Comparison of ENCODE assay signal across 26 mouse cellular contexts in the genomic region with DNA sequence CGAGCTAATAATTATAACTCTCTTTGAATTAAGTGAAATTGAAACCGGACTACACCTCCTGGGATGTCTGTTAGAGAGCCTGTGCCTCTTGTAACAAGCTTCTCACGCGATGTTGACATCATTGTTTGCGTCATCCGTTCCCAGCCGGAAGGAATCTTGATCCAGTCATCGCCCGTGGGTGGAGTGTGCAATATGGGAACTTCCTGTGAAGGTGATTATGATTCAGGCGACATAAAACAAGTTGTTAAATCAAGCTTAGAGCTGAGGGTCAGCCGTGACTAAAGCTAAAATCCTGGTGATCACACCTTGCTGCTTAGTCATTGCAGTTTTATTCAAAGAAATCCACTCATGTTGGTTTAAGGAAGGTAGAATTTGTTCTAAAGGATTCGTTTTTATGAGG.
A peak's percentile ranks its signal among the peaks of the same experiment; 100 is the strongest.
DNase-seq lines count a peak whose midpoint lies in the region; ATAC-seq lines count a peak whose summit lies in the region.
"Had no signal": no experiment of that assay in that cellular context is flagged by ENCODE, and none has a peak within 500 bp of the region (broad histone marks: within the 10 kb centered on the region; RNA-seq: fewer than 3 reads in every experiment).

No protein-coding gene starts in this region.

- H3K4me1 ChIP-seq in liver, embryonic 12.5 days, result no peaks in the 10 kb centered on the region
- H3K4me1 ChIP-seq: embryonic facial prominence, embryonic 10.5 days; hindbrain, embryonic 12.5 days; hindbrain, embryonic 15.5 days had no signal

- WGBS in liver, embryonic 12.5 days (ENCODE audit: insufficient replicate concordance), result 75% methylated on average over 12 of the region's 12 CpGs

- H3K27ac ChIP-seq in liver, embryonic 12.5 days, result no peak overlapping the region
- H3K27ac ChIP-seq: embryonic facial prominence, embryonic 10.5 days; embryonic facial prominence, embryonic 13.5 days; forebrain, embryonic 10.5 days; gastrocnemius, adult 2 months; heart, adult 2 months; hindbrain, embryonic 12.5 days; hindbrain, embryonic 15.5 days had no signal

- ATAC-seq in liver, embryonic 12.5 days, result no peak
- ATAC-seq: forebrain, embryonic 14.5 days; forebrain, postnatal 0 days had no signal

- H3K9me3 ChIP-seq in liver, embryonic 12.5 days (replicated peaks), result no peaks in the 10 kb centered on the region
- H3K9me3 ChIP-seq: embryonic facial prominence, embryonic 10.5 days; embryonic facial prominence, embryonic 13.5 days; forebrain, embryonic 10.5 days; hindbrain, embryonic 12.5 days; hindbrain, embryonic 15.5 days had no signal

- H3K4me3 ChIP-seq in liver, embryonic 12.5 days, result no peak overlapping the region
- H3K4me3 ChIP-seq: embryonic facial prominence, embryonic 10.5 days; embryonic facial prominence, embryonic 13.5 days; erythroblast, embryonic 14.5 days; forebrain, embryonic 10.5 days; gastrocnemius, adult 2 months; heart, adult 2 months; hindbrain, embryonic 12.5 days; hindbrain, embryonic 15.5 days had no signal

- no peak overlapping the region for H3K9ac ChIP-seq in liver, embryonic 12.5 days
- H3K9ac ChIP-seq: embryonic facial prominence, embryonic 13.5 days; forebrain, postnatal 0 days; hindbrain, embryonic 12.5 days; hindbrain, embryonic 15.5 days had no signal

- no peak overlapping the region for H3K4me2 ChIP-seq in liver, embryonic 12.5 days
- H3K4me2 ChIP-seq: embryonic facial prominence, embryonic 13.5 days; heart, embryonic 11.5 days; hindbrain, embryonic 12.5 days; hindbrain, embryonic 15.5 days had no signal

- no peaks in the 10 kb centered on the region for H3K36me3 ChIP-seq in liver, embryonic 12.5 days
- H3K36me3 ChIP-seq: embryonic facial prominence, embryonic 10.5 days; embryonic facial prominence, embryonic 13.5 days; forebrain, embryonic 10.5 days; hindbrain, embryonic 12.5 days; hindbrain, embryonic 15.5 days had no signal

- no peaks in the 10 kb centered on the region for H3K27me3 ChIP-seq in liver, embryonic 12.5 days (replicated peaks)
- H3K27me3 ChIP-seq: embryonic facial prominence, embryonic 13.5 days; hindbrain, embryonic 12.5 days; hindbrain, embryonic 15.5 days had no signal

- DNase-seq in lung, postnatal 10 days, result peak; percentile 27
- no peak for DNase-seq in lung, adult 18-20 months
- DNase-seq in 3T3-L1 (ENCODE audit: low read depth, low spot score), result peak; percentile 31
- DNase-seq in NIH3T3 (ENCODE audit: low read depth), result peak; percentile 20
- DNase-seq in fat pad, adult 2 months (ENCODE audit: extremely low read depth, low read depth, low spot score), result peak; percentile 42
- no peak for DNase-seq in layer of hippocampus, adult 11-12 months (ENCODE audit: low spot score)
- DNase-seq: adrenal gland, adult 2 months; adrenal gland, postnatal 14 days; cerebellum, adult 11-12 months; cerebellum, adult 8-10 months; cerebellum, postnatal 10 days; cerebellum, postnatal 36 days; embryo, embryonic 11 days; forebrain, postnatal 0 days; gastrocnemius, adult 2 months; gastrocnemius, postnatal 14 days; heart, adult 2 months had no signal

Comparison
In these comparisons a context has a peak if more than half of its experiments do, and no peak if none do; other contexts are left out.
1. DNase-seq: peak in lung, postnatal 10 days (single experiment), 3T3-L1 (single experiment), NIH3T3 (single experiment) and fat pad, adult 2 months (single experiment); none in lung, adult 18-20 months (0 of 2) and layer of hippocampus, adult 11-12 months (single experiment).